Comparison of ENCODE assay signal across 16 mouse cellular contexts in the genomic region with DNA sequence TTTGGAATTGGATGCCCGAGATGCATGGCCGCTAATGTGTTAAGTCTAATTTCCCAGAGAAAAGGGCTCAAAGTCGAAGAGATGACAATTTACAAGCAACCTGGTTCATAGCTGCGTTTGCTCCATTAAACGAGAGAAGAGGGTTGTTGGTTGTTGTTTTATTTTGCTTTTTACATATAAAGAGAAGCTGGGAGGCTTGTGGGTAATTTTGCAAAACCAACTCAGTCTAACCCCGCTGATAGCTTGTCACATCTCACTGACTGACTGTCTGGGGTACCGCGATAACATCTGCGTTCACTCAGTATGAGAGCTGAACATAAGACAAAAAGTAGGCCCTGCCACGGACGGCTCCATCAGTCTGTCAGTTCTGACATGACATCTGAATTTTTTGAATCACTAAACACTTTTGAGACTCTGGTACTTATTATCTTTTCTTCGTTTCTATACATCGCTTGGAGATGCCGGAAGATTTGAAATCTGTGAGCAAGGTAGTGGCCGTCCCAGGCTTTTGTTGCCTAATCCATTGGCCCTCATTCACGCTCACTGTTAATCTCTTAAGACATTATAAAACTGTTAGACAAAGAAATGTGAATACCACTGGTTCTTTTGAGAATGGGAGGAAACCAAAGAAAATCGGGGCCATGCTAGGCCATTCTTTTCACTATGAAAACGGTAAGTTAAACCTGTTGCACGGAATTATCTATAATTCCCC.
DNase-seq lines count a peak whose midpoint lies in the region; ATAC-seq and TF ChIP-seq lines count a peak whose summit lies in the region.
"Had no signal": no experiment of that assay in that cellular context is flagged by ENCODE, and none has a peak within 500 bp of the region (broad histone marks: within the 10 kb centered on the region; RNA-seq: fewer than 3 reads in every experiment).

No protein-coding gene starts in this region.

- H3K36me3 ChIP-seq in hindbrain, embryonic 11.5 days (ENCODE audit: control insufficient read depth, insufficient read depth, low read length): no peaks in the 10 kb centered on the region
- no peaks in the 10 kb centered on the region for H3K36me3 ChIP-seq in hindbrain, postnatal 0 days (ENCODE audit: insufficient read depth, low read length)
- H3K36me3 ChIP-seq in forebrain, embryonic 11.5 days (ENCODE audit: control insufficient read depth, insufficient read depth, low read length): no peaks in the 10 kb centered on the region
- no peaks in the 10 kb centered on the region for H3K36me3 ChIP-seq in limb, embryonic 12.5 days
- H3K36me3 ChIP-seq: liver, embryonic 15.5 days had no signal

- no peaks in the 10 kb centered on the region for H3K27me3 ChIP-seq in hindbrain, embryonic 11.5 days (ENCODE audit: control insufficient read depth, insufficient read depth, low read length)
- H3K27me3 ChIP-seq in hindbrain, postnatal 0 days (ENCODE audit: insufficient read depth, low read length): peaks cover 18% of the 10 kb centered on the region
- peaks cover 4% of the 10 kb centered on the region; the same call in 1 of the 2 replicates for H3K27me3 ChIP-seq in forebrain, embryonic 11.5 days (ENCODE audit: control insufficient read depth, insufficient read depth, low read length)
- no peaks in the 10 kb centered on the region for H3K27me3 ChIP-seq in limb, embryonic 12.5 days
- H3K27me3 ChIP-seq in cerebellum, adult 2 months (ENCODE audit: control insufficient read depth, insufficient read depth, low read length): no peaks in the 10 kb centered on the region; the same call in 1 of the 2 replicates

- no peak overlapping the region for H3K4me2 ChIP-seq in hindbrain, embryonic 11.5 days (replicated peaks; ENCODE audit: low read depth, low read length)
- no peak overlapping the region for H3K4me2 ChIP-seq in hindbrain, postnatal 0 days (ENCODE audit: low read depth, low read length)
- peak overlapping the region; percentile 22; the same call in 1 of the 2 replicates for H3K4me2 ChIP-seq in forebrain, embryonic 11.5 days (ENCODE audit: low read depth, low read length, severe bottlenecking)
- H3K4me2 ChIP-seq in limb, embryonic 12.5 days: peak overlapping the region; percentile 8; the same call in 1 of the 2 replicates
- H3K4me2 ChIP-seq: liver, embryonic 15.5 days had no signal

- H3K27ac ChIP-seq in hindbrain, embryonic 11.5 days (ENCODE audit: low read depth, low read length): no peak overlapping the region; the same call in 1 of the 2 replicates
- no peak overlapping the region for H3K27ac ChIP-seq in hindbrain, postnatal 0 days
- H3K27ac ChIP-seq in forebrain, embryonic 11.5 days (ENCODE audit: low read depth, low read length): peak overlapping the region; percentile 25
- H3K27ac ChIP-seq in limb, embryonic 12.5 days: peak overlapping the region; percentile 87
- H3K27ac ChIP-seq in cerebellum, adult 2 months (ENCODE audit: insufficient read depth, low read length): no peak overlapping the region
- H3K27ac ChIP-seq: liver, embryonic 15.5 days had no signal

- DNase-seq in hindbrain, embryonic 11.5 days (ENCODE audit: low spot score): peak; percentile 46
- no peak for DNase-seq in hindbrain, postnatal 0 days (ENCODE audit: low spot score)
- DNase-seq in embryo, embryonic 10 days (ENCODE audit: low spot score): peak; percentile 51
- peak; percentile 57 for DNase-seq in forebrain, embryonic 11.5 days (ENCODE audit: low spot score)
- DNase-seq in cerebellum, adult 2 months: no peak
- DNase-seq in adrenal gland, postnatal 10 days: no peak
- DNase-seq in frontal cortex, postnatal 10 days (ENCODE audit: low spot score in 2 of 2): no peak
- DNase-seq: kidney, adult 9 months; layer of hippocampus, postnatal 36 days; spleen, adult 18-20 months had no signal

- H3K9ac ChIP-seq in hindbrain, embryonic 11.5 days (ENCODE audit: low read depth, low read length): no peak overlapping the region
- no peak overlapping the region for H3K9ac ChIP-seq in hindbrain, postnatal 0 days (replicated peaks; ENCODE audit: low read length)
- no peak overlapping the region for H3K9ac ChIP-seq in forebrain, embryonic 11.5 days (ENCODE audit: low read length)
- H3K9ac ChIP-seq in limb, embryonic 12.5 days (replicated peaks): 0 out of 2 replicates have a peak overlapping the region, but pooled peaks have one; percentile 12
- H3K9ac ChIP-seq: liver, embryonic 15.5 days had no signal

- no peak for ATAC-seq in hindbrain, embryonic 11.5 days (ENCODE audit: low FRiP score)
- ATAC-seq in hindbrain, postnatal 0 days: no peak
- 0 out of 2 replicates have a peak, but pooled peaks have one; percentile 59 for ATAC-seq in forebrain, embryonic 11.5 days (replicated peaks; ENCODE audit: low FRiP score)
- no peak for ATAC-seq in limb, embryonic 12.5 days (ENCODE audit: insufficient number of reproducible peaks, insufficient read depth, low FRiP score, low TSS enrichment, low read depth)
- ATAC-seq: inflammation-experienced regulatory T-cells, adult 6 months; Patski had no signal

- peaks cover 5% of the 10 kb centered on the region; the same call in 1 of the 2 replicates for H3K4me1 ChIP-seq in hindbrain, embryonic 11.5 days (replicated peaks; ENCODE audit: control insufficient read depth, insufficient read depth, low read length)
- no peaks in the 10 kb centered on the region for H3K4me1 ChIP-seq in hindbrain, postnatal 0 days (ENCODE audit: insufficient read depth, low read length)
- peaks cover 14% of the 10 kb centered on the region for H3K4me1 ChIP-seq in forebrain, embryonic 11.5 days (replicated peaks; ENCODE audit: control insufficient read depth, insufficient read depth, low read length)
- H3K4me1 ChIP-seq in limb, embryonic 12.5 days (replicated peaks): peaks cover 68% of the 10 kb centered on the region
- H3K4me1 ChIP-seq in cerebellum, adult 2 months (ENCODE audit: control insufficient read depth, insufficient read depth, low read length): no peaks in the 10 kb centered on the region
- H3K4me1 ChIP-seq: liver, embryonic 15.5 days had no signal

- no peaks in the 10 kb centered on the region for H3K9me3 ChIP-seq in hindbrain, embryonic 11.5 days (ENCODE audit: control insufficient read depth, low read length)
- no peaks in the 10 kb centered on the region for H3K9me3 ChIP-seq in hindbrain, postnatal 0 days (ENCODE audit: low read length)
- H3K9me3 ChIP-seq in forebrain, embryonic 11.5 days (ENCODE audit: control insufficient read depth, low read length): no peaks in the 10 kb centered on the region
- no peaks in the 10 kb centered on the region for H3K9me3 ChIP-seq in limb, embryonic 12.5 days
- H3K9me3 ChIP-seq: liver, embryonic 15.5 days had no signal

- no peak for TF ChIP-seq CTCF in hindbrain, postnatal 0 days (IDR thresholded peaks at IDR 0.05; ENCODE audit: low read depth)
- TF ChIP-seq CTCF in cerebellum, adult 2 months (IDR thresholded peaks at IDR 0.05; ENCODE audit: borderline replicate concordance, insufficient read depth, low read depth, low read length): no peak

- H3K4me3 ChIP-seq in hindbrain, embryonic 11.5 days (ENCODE audit: low read depth, low read length): no peak overlapping the region
- H3K4me3 ChIP-seq in hindbrain, postnatal 0 days (ENCODE audit: low read length): no peak overlapping the region
- H3K4me3 ChIP-seq in forebrain, embryonic 11.5 days (ENCODE audit: low read depth, low read length): no peak overlapping the region
- no peak overlapping the region for H3K4me3 ChIP-seq in limb, embryonic 12.5 days (replicated peaks)
- no peak overlapping the region for H3K4me3 ChIP-seq in cerebellum, adult 2 months (replicated peaks; ENCODE audit: insufficient read depth, low read depth, low read length)
- H3K4me3 ChIP-seq: erythroblast, embryonic 14.5 days; liver, embryonic 15.5 days; myocyte had no signal

- 40% methylated on average over 19 of the region's 19 CpGs for WGBS in hindbrain, embryonic 11.5 days
- 48% methylated on average over 19 of the region's 19 CpGs for WGBS in hindbrain, postnatal 0 days
- 10% methylated on average over 19 of the region's 19 CpGs for WGBS in forebrain, embryonic 11.5 days
- 25% methylated on average over 19 of the region's 19 CpGs for WGBS in limb, embryonic 12.5 days
- WGBS in cerebellum, adult 2 months: 85% methylated on average over 19 of the region's 19 CpGs

- no peak for TF ChIP-seq POLR2A in cerebellum, adult 2 months (IDR thresholded peaks at IDR 0.05; ENCODE audit: borderline replicate concordance, insufficient read depth, low read length)

Comparison
In these comparisons a context has a peak if more than half of its experiments do, and no peak if none do; other contexts are left out.
1. DNase-seq: peak in hindbrain, embryonic 11.5 days (single experiment), embryo, embryonic 10 days (single experiment) and forebrain, embryonic 11.5 days (single experiment); none in hindbrain, postnatal 0 days (single experiment), cerebellum, adult 2 months (0 of 2), adrenal gland, postnatal 10 days (single experiment) and frontal cortex, postnatal 10 days (0 of 2).
2. H3K27ac ChIP-seq: peak in forebrain, embryonic 11.5 days (single experiment) and limb, embryonic 12.5 days (single experiment); none in hindbrain, embryonic 11.5 days (single experiment), hindbrain, postnatal 0 days (single experiment) and cerebellum, adult 2 months (single experiment).
3. H3K4me2 ChIP-seq: peak in forebrain, embryonic 11.5 days (single experiment) and limb, embryonic 12.5 days (single experiment); none in hindbrain, embryonic 11.5 days (single experiment) and hindbrain, postnatal 0 days (single experiment).